Mouse (Mus musculus): ENCODE measurements around the gene Tbx19.

- TF ChIP-seq CTCF (IDR thresholded peaks at IDR 0.05; ENCODE audit: control insufficient read depth, insufficient read depth, insufficient read length) (no peak), USF1 (IDR thresholded peaks at IDR 0.05; ENCODE audit: low read depth) (no peak), MYOG (IDR thresholded peaks at IDR 0.05; ENCODE audit: control insufficient read depth, extremely low read depth, insufficient read length) (no peak)
Observed at GRCm38 (mm10) chr1:165104707-165105259, 55.8 kb downstream of the Tbx19 start.

Data from C2C12 (cell line).